Mouse (Mus musculus) hindbrain, embryonic 16.5 days (tissue): ENCODE measurements around the gene Naa35. TPM values are rescaled to one million over a fixed set of nuclear protein-coding genes. Genes with fewer than 3 reads are reported as not detected.

Experiments used
- ATAC-seq: fragments of 200-750 bp; cut with Nextera tagmentation; 2 replicates; pipeline ENCODE4 v1.8.0; 2017; ENCODE audit warnings: moderate TSS enrichment, moderate library complexity
- H3K27ac ChIP-seq: fragments of 300-500 bp; sonication (generic); 2 replicates; pipeline ENCODE4 v1.5.1; 2014; ENCODE audit warnings: low read depth, mild to moderate bottlenecking, control low read depth, low read length, moderate library complexity
- H3K27me3 ChIP-seq: fragments of 300-500 bp; sonication (generic); replicated peaks from 2 replicates; pipeline ENCODE4 v1.6.1; 2014; ENCODE audit warnings: low read length; ENCODE audit not compliant: control insufficient read depth, insufficient read depth
- H3K36me3 ChIP-seq: fragments of 300-500 bp; sonication (generic); 2 replicates; pipeline ENCODE4 v1.6.1; 2014; ENCODE audit warnings: mild to moderate bottlenecking, low read length, moderate library complexity, mixed read lengths; ENCODE audit not compliant: control insufficient read depth, insufficient read depth
- H3K4me1 ChIP-seq: fragments of 300-500 bp; sonication (generic); 2 replicates; pipeline ENCODE4 v1.6.1; 2014; ENCODE audit warnings: low read depth, low read length; ENCODE audit not compliant: control insufficient read depth, insufficient read depth
- H3K4me2 ChIP-seq: fragments of 300-500 bp; sonication (generic); 2 replicates; pipeline ENCODE4 v1.6.1; 2014; ENCODE audit warnings: mild to moderate bottlenecking, low read length, control low read depth, moderate library complexity
- H3K4me3 ChIP-seq: fragments of 300-500 bp; sonication (generic); 2 replicates; pipeline ENCODE4 v1.5.1; 2014; ENCODE audit warnings: mild to moderate bottlenecking, low read length, control low read depth, moderate library complexity
- H3K9ac ChIP-seq: fragments of 300-500 bp; sonication (generic); 2 replicates; pipeline ENCODE4 v1.6.1; 2014; ENCODE audit warnings: low read depth, mild to moderate bottlenecking, control low read depth, low read length, moderate library complexity
- H3K9me3 ChIP-seq: fragments of 300-500 bp; sonication (generic); 2 replicates; pipeline ENCODE4 v1.6.1; 2014; ENCODE audit warnings: mild to moderate bottlenecking, low read length, moderate library complexity; ENCODE audit not compliant: control insufficient read depth
- WGBS: fragments of 180-500 bp; shearing (Covaris S2); extraction: QIAGEN DNeasy Blood & Tissue Kit; methylation state at CpG from one replicate; pipeline ENCODE4 v1.1.7; 2014; 5-methylcytosine and 5-hydroxymethylcytosine counted together
- polyA plus RNA-seq: library from polyadenylated mRNA; unstranded; fragments of >200 nt; fragmentation: Nextera tagmentation; extraction: Ambion mirVana; gene quantifications from 2 replicates; pipeline ENCODE4 v1.2.1, GENCODE M21; 2015

Naa35 gene
- polyA plus RNA-seq, 1 experiment from 2014 or later, result 118 TPM

DNA sequence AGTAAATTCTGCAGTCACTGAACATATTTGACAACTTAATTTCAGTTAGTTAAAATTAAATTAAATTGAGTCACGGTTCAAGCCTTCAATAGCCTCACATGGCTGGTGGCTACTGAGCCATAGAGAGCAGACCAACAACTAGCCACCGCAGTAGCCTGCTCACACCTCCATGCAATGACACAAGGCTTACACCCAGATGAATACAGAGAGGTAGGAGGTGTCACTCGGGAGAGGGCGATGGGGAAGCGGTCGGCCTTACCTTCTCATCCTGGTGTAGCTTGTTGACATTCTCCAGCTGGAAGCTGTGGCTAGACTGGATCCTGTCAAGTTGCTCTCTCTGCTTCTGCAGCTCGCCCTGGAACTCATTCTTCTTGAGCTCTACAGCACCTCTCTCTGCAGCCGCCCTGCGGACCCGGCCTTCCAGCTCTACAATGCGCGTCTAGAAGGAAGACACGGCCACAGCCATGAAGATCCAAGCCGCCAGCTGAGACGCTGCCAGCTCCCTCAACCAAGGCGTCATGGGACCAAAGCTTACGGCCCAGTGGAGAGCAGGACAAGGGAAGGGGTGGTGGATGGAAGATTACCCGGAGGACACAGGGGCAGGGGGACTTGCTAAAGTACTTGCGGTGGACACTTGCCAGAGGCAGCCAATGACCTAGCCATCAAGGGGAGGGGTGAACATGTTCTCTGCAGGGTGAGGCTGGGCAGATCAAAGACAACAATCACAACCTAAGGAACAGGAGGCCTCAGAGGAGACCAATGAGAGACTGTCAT lies 79.1 kb downstream of the Naa35 start:
- WGBS, result 93% methylated on average over 19 of the region's 19 CpGs
- no peak overlapping the region for H3K27ac ChIP-seq
- no peak overlapping the region for H3K9ac ChIP-seq
- H3K36me3 ChIP-seq, result no peaks in the 10 kb centered on the region
- no peak for ATAC-seq
- no peak overlapping the region for H3K4me3 ChIP-seq
- no peak overlapping the region for H3K4me2 ChIP-seq
- no peaks in the 10 kb centered on the region for H3K27me3 ChIP-seq
- no peaks in the 10 kb centered on the region; the same call in 1 of the 2 replicates for H3K4me1 ChIP-seq
- no peaks in the 10 kb centered on the region for H3K9me3 ChIP-seq

GRCm38 (mm10) chr13:59667763-59668162 lies 82.7 kb downstream of the Naa35 start:
- no peak overlapping the region for H3K27ac ChIP-seq
- no peak overlapping the region for H3K4me3 ChIP-seq
- ATAC-seq, result no peak
- 73% methylated on average over 5 of the region's 5 CpGs for WGBS
- H3K4me1 ChIP-seq, result no peaks in the 10 kb centered on the region; the same call in none of the 2 replicates
- no peaks in the 10 kb centered on the region for H3K27me3 ChIP-seq
- H3K9me3 ChIP-seq, result no peaks in the 10 kb centered on the region
- no peak overlapping the region for H3K4me2 ChIP-seq
- H3K9ac ChIP-seq, result no peak overlapping the region
- H3K36me3 ChIP-seq, result no peaks in the 10 kb centered on the region

DNA sequence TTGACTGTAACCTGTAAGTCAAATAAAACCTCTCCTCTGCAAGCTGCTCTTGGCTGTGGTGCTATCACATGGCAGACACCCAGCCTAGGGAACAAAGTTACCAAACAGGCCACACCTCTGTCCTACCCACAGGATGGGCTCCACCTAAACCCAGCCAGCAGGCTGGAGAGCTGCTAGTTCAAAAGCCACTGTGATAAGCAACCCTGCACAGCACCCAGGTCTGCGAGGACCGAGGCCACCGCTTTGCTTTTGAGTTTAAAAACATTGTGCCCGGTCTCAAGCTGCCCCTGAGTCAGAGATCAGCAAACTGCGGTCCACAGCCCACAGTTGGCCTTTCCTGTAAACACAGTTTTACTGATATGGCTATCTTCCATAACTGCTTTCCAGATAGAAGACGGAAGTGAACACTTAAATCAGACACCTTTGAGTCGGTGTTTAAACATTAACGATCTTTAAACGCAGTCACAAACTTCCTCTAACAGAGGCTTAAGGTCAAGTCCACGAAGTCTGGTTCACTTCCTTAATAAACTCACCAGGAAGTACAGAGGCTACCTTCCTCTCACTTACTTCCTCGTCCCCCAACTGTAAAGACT lies 83.5 kb downstream of the Naa35 start:
- 84% methylated on average over 11 of the region's 11 CpGs for WGBS
- H3K9me3 ChIP-seq, result no peaks in the 10 kb centered on the region
- H3K27me3 ChIP-seq, result no peaks in the 10 kb centered on the region
- no peak overlapping the region for H3K4me3 ChIP-seq
- no peak overlapping the region for H3K27ac ChIP-seq
- no peak overlapping the region for H3K9ac ChIP-seq
- ATAC-seq, result no peak
- H3K36me3 ChIP-seq, result no peaks in the 10 kb centered on the region
- no peak overlapping the region for H3K4me2 ChIP-seq
- peaks cover 5% of the 10 kb centered on the region for H3K4me1 ChIP-seq

- Histone ChIP-seq H3K4me3 (no peak overlapping the region), H3K9ac (no peak overlapping the region), H3K9me3 (no peaks in the 10 kb centered on the region), H3K27me3 (no peaks in the 10 kb centered on the region), H3K4me1 (peaks cover 11% of the 10 kb centered on the region), H3K4me2 (no peak overlapping the region), H3K36me3 (no peaks in the 10 kb centered on the region), H3K27ac (no peak overlapping the region)
- 73% methylated on average over 10 of the region's 10 CpGs for WGBS
- no peak for ATAC-seq
Observed at GRCm38 (mm10) chr13:59669946-59670345, 84.9 kb downstream of the Naa35 start.

- WGBS, result 49% methylated on average over 2 of the region's 2 CpGs
- H3K4me2 ChIP-seq, result no peak overlapping the region
- H3K9ac ChIP-seq, result no peak overlapping the region
- H3K4me3 ChIP-seq, result no peak overlapping the region
- H3K4me1 ChIP-seq, result peaks cover 11% of the 10 kb centered on the region
- H3K36me3 ChIP-seq, result no peaks in the 10 kb centered on the region
- ATAC-seq, result no peak
- H3K27me3 ChIP-seq, result no peaks in the 10 kb centered on the region
- H3K9me3 ChIP-seq, result no peaks in the 10 kb centered on the region
- no peak overlapping the region for H3K27ac ChIP-seq
Observed at GRCm38 (mm10) chr13:59671521-59671920, 86.5 kb downstream of the Naa35 start.

- no peak for ATAC-seq
- peaks cover 11% of the 10 kb centered on the region for H3K4me1 ChIP-seq
- H3K4me3 ChIP-seq, result no peak overlapping the region
- no peak overlapping the region for H3K4me2 ChIP-seq
- 63% methylated on average over 6 of the region's 6 CpGs for WGBS
- no peaks in the 10 kb centered on the region for H3K9me3 ChIP-seq
- H3K36me3 ChIP-seq, result no peaks in the 10 kb centered on the region
- no peaks in the 10 kb centered on the region for H3K27me3 ChIP-seq
- no peak overlapping the region for H3K27ac ChIP-seq
- H3K9ac ChIP-seq, result no peak overlapping the region
Observed at GRCm38 (mm10) chr13:59672248-59672647, 87.2 kb downstream of the Naa35 start.

DNA sequence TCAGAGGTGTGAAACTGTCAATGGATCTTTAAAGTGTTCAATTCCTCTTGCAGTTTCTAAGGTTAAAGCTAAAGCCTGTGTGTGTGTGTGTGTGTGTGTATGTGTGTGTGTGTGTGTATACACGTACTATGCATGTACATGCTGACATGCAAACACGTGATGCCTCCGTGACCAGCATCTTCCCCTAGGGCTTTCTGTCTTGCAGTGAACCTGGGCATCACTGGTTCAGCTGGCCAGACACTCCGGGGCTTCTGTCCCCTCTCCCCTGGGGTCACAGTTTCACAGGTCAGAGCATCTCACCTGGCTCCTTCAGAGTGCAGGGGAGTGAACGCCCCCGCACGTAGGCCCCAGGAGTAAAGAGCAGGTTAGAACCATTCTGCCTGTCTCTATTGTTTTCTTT lies 88.5 kb downstream of the Naa35 start:
- no peaks in the 10 kb centered on the region for H3K9me3 ChIP-seq
- peak overlapping the region; percentile 50 for H3K4me2 ChIP-seq
- H3K4me3 ChIP-seq, result no peak overlapping the region
- peaks cover 11% of the 10 kb centered on the region for H3K4me1 ChIP-seq
- ATAC-seq, result no peak
- 15% methylated on average over 7 of the region's 7 CpGs for WGBS
- H3K36me3 ChIP-seq, result no peaks in the 10 kb centered on the region
- H3K27ac ChIP-seq, result no peak overlapping the region
- peak overlapping the region; percentile 56; the same call in 1 of the 2 replicates for H3K9ac ChIP-seq
- no peaks in the 10 kb centered on the region for H3K27me3 ChIP-seq

DNA sequence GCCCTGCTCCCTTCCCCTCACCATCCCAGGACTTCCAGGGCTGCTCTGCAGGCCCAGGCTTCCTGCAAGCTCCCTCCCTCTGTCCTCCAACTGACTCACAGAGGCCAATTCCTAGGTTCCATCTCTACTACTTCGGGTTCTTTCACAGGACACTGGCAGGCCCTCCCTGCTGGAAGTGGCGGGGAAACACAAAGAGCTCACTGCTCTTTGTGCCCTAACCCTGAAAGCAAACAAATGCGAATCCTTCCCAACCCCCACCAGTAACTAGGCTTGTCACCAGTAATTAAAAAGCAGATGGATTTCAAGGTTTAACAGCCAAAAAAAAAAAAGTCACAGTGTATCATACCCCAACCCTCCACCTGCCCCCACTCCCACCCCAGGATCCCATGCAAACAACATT lies 89.2 kb downstream of the Naa35 start:
- WGBS, result 6% methylated on average over 3 of the region's 3 CpGs
- Histone ChIP-seq H3K4me1 (peaks cover 11% of the 10 kb centered on the region), H3K9ac (peak overlapping the region; percentile 50), H3K27ac (no peak overlapping the region), H3K9me3 (no peaks in the 10 kb centered on the region), H3K27me3 (no peaks in the 10 kb centered on the region), H3K4me3 (peak overlapping the region; percentile 84), H3K36me3 (no peaks in the 10 kb centered on the region), H3K4me2 (peak overlapping the region; percentile 62)
- ATAC-seq, result no peak

DNA sequence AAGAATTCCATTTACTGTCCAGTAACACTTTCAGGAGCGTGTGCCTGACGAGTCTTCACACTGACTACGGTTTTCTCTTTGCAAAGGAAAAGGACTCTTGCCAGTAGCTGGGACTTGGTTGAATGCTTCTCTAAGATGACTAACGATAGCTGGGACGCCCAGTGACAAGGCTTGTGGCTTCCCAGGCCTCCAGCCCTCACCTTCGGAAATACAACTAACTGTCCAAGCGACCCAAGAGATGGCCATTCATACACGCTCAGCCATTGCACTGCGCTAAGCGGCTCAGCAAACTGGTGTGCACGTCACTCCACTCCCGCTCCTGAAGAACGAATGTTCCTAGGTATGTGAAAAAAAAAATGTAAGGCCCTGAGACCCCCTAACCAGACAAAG lies 89.7 kb downstream of the Naa35 start:
- H3K27me3 ChIP-seq, result no peaks in the 10 kb centered on the region
- H3K9ac ChIP-seq, result peak overlapping the region; percentile 90
- H3K4me2 ChIP-seq, result peak overlapping the region; percentile 62
- H3K27ac ChIP-seq, result peak overlapping the region; percentile 2; the same call in 1 of the 2 replicates
- H3K9me3 ChIP-seq, result no peaks in the 10 kb centered on the region
- H3K4me1 ChIP-seq, result peaks cover 11% of the 10 kb centered on the region
- H3K4me3 ChIP-seq, result peak overlapping the region; percentile 84
- under 1% methylated on average over 13 of the region's 13 CpGs for WGBS
- ATAC-seq, result 0 out of 2 replicates have a peak, but pooled peaks have one; percentile 31
- H3K36me3 ChIP-seq, result no peaks in the 10 kb centered on the region
